Mouse (Mus musculus) embryonic facial prominence, embryonic 10.5 days (tissue): ENCODE data around the gene Zdhhc7. TPM values are rescaled to one million over a fixed set of nuclear protein-coding genes. Genes with fewer than 3 reads are reported as not detected.

Source experiments
- DNase-seq: peaks from one replicate; pipeline ENCODE4 v3.0.0-alpha.2; 2017; ENCODE audit warnings: low spot score
- H3K27ac ChIP-seq: fragments of 300-500 bp; sonication (generic); replicated peaks from 2 replicates; pipeline ENCODE4 v1.5.1; 2016; ENCODE audit warnings: mild to moderate bottlenecking
- H3K27me3 ChIP-seq: fragments of 300-500 bp; sonication (generic); replicated peaks from 2 replicates; pipeline ENCODE4 v1.6.1; 2016; ENCODE audit warnings: low read depth, mild to moderate bottlenecking; ENCODE audit not compliant: poor library complexity, severe bottlenecking
- H3K36me3 ChIP-seq: fragments of 300-500 bp; sonication (generic); replicated peaks from 2 replicates; pipeline ENCODE4 v1.6.1; 2016; ENCODE audit warnings: mild to moderate bottlenecking, moderate library complexity
- H3K4me1 ChIP-seq: fragments of 300-500 bp; sonication (generic); 2 replicates; pipeline ENCODE4 v1.6.1; 2016
- H3K4me3 ChIP-seq: fragments of 300-500 bp; sonication (generic); 2 replicates; pipeline ENCODE4 v1.5.1; 2016; ENCODE audit warnings: mild to moderate bottlenecking, moderate library complexity
- H3K9me3 ChIP-seq: fragments of 300-500 bp; sonication (generic); 2 replicates; pipeline ENCODE4 v1.6.1; 2016; ENCODE audit warnings: mild to moderate bottlenecking
- WGBS: fragments of 180-500 bp; shearing (Covaris S2); methylation state at CpG from one replicate; pipeline ENCODE4 v1.1.7; 2016; 5-methylcytosine and 5-hydroxymethylcytosine counted together
- polyA plus RNA-seq: library from polyadenylated mRNA; unstranded; fragments of >200 nt; fragmentation: Nextera tagmentation; extraction: Ambion mirVana; gene quantifications from 2 replicates; pipeline ENCODE4 v1.2.1, GENCODE M21; 2016

The Zdhhc7 gene
- polyA plus RNA-seq, 1 experiment from 2014 or later = 30.0 TPM

DNA sequence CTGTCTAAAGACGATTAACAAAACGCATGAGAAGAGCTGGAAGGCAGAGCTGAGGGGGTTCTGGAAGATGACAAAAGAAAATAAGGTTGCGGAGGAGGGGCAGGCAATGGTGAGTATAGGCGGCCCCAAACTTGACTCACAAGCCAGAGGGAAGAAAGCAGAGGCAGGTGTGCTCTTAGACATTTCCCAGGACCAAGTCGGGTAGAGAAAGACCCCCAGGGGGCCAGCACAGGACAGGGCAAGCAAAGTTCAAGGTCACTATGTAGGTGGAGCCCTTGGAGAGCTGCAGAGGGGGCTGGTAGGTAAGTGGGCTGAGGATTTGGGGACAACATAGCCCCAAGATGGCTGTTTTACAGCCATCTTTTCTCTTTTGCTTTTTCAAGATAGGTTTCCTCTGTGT is 21.9 kb downstream of the Zdhhc7 start:
- peaks cover 14% of the 10 kb centered on the region for H3K4me1 ChIP-seq
- H3K27me3 ChIP-seq = 0 out of 2 replicates have a peak, but pooled peaks cover 7% of the 10 kb centered on the region
- no peak for DNase-seq
- peaks cover 40% of the 10 kb centered on the region for H3K36me3 ChIP-seq
- WGBS = 62% methylated on average over 5 of the region's 5 CpGs
- no peaks in the 10 kb centered on the region for H3K9me3 ChIP-seq
- H3K4me3 ChIP-seq = no peak overlapping the region
- H3K27ac ChIP-seq = no peak overlapping the region

DNA sequence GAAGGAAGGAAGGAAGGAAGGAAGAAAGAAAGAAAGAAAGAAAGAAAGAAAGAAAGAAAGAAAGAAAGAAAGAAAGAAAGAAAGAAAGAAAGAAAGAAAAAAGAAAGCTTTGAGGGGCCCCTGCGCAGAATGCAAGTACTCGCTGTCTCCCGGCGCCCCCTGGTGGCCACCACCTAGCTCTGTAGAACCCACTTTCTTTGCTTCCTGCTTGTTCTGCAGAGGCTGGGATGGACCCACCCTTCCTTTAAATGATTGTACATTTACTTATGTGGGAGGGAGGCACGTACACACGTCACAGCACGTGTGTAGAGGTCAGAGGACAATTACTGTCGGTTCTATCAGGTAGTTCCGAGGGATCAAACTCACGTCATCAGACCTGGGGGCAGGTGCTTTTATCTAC is 23.2 kb downstream of the Zdhhc7 start:
- Histone ChIP-seq H3K9me3 (no peaks in the 10 kb centered on the region), H3K27me3 (peaks cover 13% of the 10 kb centered on the region; the same call in 1 of the 2 replicates), H3K36me3 (peaks cover 31% of the 10 kb centered on the region), H3K27ac (no peak overlapping the region), H3K4me1 (peaks cover 18% of the 10 kb centered on the region), H3K4me3 (no peak overlapping the region)
- WGBS = 20% methylated on average over 10 of the region's 10 CpGs
- peak; percentile 86 for DNase-seq

DNA sequence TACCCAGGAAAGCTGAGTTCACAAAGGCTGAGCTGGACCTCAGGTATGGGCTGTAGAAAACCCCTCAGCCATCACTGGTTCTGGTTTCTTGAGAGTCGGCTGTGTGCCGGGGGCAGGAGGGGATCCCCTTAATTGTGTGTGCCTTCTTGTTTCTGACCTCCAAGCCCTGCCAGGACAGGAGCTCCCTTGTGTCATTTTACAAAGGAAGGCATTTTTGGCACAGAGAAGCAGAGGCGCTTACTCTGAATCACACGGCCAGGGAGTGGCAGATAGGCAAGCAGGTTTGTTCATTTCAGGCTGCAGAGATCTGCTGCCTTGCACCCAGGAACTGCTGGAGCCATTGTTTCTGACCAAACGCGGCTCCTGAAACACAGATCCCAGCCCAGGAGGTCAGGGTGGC is 25.9 kb downstream of the Zdhhc7 start:
- Histone ChIP-seq H3K27ac (no peak overlapping the region; the same call in 1 of the 2 replicates), H3K4me1 (peaks cover 28% of the 10 kb centered on the region), H3K4me3 (no peak overlapping the region), H3K9me3 (no peaks in the 10 kb centered on the region), H3K36me3 (peaks cover 4% of the 10 kb centered on the region; the same call in 1 of the 2 replicates), H3K27me3 (peaks cover 14% of the 10 kb centered on the region; the same call in 1 of the 2 replicates)
- no peak for DNase-seq
- 42% methylated on average over 6 of the region's 6 CpGs for WGBS

DNA sequence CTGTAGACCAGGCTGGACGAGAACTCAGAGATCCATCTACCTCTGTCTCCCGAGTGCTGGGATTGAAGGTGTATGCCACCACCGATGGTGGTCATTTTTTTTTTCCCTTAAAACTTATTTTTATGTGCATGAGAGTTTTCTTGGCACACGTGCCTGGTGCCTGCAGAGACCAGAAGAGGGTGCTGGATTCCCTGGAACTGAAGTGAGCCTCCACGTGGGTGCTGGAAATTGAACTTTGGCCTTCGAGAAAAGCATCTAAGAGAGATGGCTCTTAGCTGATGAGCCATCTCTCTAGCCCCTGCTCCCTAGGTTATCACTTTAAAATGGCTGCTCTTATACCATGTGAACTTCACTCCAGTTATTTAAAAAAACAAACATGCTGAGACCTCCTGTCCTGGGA is 26.8 kb downstream of the Zdhhc7 start:
- peaks cover 28% of the 10 kb centered on the region for H3K4me1 ChIP-seq
- H3K27me3 ChIP-seq = peaks cover 14% of the 10 kb centered on the region; the same call in 1 of the 2 replicates
- H3K9me3 ChIP-seq = no peaks in the 10 kb centered on the region
- no peak for DNase-seq
- no peaks in the 10 kb centered on the region for H3K36me3 ChIP-seq
- 75% methylated on average over 6 of the region's 6 CpGs for WGBS
- no peak overlapping the region for H3K27ac ChIP-seq
- H3K4me3 ChIP-seq = no peak overlapping the region

DNA sequence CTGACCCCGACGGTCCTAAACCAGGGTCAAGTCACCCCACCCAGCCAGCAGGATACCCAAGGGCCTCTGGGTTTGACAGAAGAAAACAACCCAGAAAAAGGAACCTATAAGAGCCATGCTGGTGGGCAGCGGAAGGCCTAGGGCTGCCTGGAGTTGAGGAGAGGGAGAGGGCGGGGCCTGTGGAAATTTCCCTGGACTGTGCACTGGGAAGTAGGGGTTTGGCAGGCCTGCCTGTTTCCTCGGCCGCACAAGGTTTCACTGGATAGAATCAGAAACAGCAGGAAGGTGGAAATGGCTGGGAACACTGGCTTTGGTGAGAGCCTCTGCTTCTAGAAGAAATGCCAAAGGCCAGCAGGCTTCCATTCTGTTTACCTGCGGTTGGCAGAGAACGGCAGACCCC is 28.5 kb downstream of the Zdhhc7 start:
- Histone ChIP-seq H3K9me3 (no peaks in the 10 kb centered on the region), H3K36me3 (no peaks in the 10 kb centered on the region), H3K27ac (no peak overlapping the region), H3K4me3 (no peak overlapping the region), H3K27me3 (peaks cover 14% of the 10 kb centered on the region; the same call in 1 of the 2 replicates), H3K4me1 (peaks cover 37% of the 10 kb centered on the region)
- peak; percentile 21 for DNase-seq
- WGBS = 86% methylated on average over 8 of the region's 8 CpGs

DNA sequence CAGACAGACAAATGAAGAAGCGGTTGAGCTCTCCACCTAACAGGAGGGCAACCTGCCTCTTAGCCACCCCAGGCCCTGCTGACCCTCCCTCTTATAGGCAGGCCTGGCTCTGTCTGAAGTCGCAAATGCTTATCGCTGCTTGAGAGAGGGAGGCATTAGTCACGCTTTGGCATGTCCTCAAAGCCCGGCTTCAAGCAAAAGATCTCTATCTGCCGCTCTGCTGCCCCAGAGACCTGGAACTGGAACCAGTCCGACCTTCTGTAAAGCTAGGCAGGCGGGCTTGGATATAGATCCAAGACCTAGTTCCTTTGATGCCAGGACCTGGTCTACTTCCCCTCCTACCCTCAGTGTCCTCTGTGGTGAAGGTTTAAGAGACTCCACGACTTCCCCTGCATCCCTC is 29.0 kb downstream of the Zdhhc7 start:
- Histone ChIP-seq H3K36me3 (no peaks in the 10 kb centered on the region), H3K4me3 (no peak overlapping the region), H3K9me3 (no peaks in the 10 kb centered on the region), H3K27ac (no peak overlapping the region), H3K4me1 (peaks cover 38% of the 10 kb centered on the region), H3K27me3 (peaks cover 14% of the 10 kb centered on the region; the same call in 1 of the 2 replicates)
- WGBS = 70% methylated on average over 9 of the region's 9 CpGs
- DNase-seq = no peak

DNA sequence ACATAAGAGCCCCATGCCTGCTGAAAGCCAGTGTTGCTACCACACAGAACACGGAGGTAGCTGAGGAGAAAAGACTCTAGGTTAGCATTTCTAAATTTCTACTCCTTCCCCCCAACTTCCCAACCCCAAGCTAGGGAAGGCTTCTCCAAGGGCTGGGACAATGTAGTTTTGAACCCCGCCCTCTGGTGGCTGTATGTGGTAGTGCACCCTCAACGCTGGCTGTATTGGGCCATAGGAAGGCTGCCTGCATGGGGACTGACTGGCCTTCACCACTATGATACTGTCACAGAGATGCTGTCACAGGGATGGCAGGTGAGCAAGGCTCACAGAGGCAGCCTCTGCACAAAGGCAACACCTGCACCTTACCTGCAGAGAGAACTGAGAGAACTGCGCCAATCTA is 29.6 kb downstream of the Zdhhc7 start:
- Histone ChIP-seq H3K27me3 (peaks cover 14% of the 10 kb centered on the region; the same call in 1 of the 2 replicates), H3K4me1 (peaks cover 38% of the 10 kb centered on the region), H3K4me3 (no peak overlapping the region), H3K9me3 (no peaks in the 10 kb centered on the region), H3K36me3 (no peaks in the 10 kb centered on the region), H3K27ac (no peak overlapping the region)
- DNase-seq = peak; percentile 86
- 30% methylated on average over 4 of the region's 4 CpGs for WGBS

DNA sequence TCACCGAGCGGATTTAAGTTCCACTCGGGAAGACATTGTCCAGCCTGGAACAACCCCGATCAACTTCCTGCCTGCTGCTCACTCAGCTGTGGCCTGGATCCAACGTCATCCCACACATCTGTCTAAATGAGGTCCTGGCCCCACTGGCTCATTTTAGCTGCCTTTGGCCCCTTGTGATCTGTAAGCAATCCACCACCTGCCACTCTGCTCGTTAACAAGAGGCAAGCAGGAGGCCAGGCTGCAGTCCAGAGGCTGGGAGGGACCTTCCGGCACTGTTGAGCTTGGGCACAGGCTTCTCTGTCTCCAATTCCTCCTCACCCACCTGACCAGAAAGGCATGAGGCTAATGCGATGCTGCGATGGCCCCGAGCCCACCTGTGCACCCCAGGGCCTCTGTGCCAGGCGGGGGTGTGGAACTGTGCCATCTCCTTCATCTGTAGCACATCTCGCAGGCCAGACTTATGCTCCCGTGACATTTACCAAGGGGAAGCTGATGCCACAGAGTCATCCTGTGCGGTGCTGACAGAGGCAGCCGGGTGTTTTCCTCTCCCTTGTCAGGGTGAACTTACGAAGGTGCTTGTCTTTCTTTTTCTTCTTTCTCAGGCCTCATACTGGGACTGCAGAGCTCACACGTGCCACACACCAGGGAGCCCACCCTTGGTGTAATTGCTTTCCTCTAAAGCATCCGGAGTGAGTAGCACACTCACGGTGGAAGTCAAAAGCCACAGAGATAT is 33.2 kb downstream of the Zdhhc7 start:
- WGBS = 63% methylated on average over 19 of the region's 19 CpGs

DNA sequence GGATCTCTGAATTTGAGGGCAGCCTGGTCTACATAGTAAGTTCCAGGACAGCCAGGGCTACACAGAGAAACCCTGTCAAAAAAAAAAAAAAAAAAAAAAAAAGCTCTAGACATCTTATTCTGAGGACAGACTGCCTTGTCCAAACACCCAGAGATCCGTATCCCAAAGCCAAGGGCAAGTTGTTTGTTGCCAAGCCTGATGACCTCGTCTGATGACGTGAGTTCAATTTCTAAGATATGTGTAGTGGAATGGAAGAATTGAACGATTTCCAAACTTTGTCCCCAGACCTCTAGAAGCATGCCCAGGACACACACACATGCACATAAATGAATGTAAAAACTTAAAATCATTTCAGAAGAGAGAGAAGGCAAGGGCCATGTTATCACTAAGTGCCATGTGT is 35.1 kb downstream of the Zdhhc7 start:
- Histone ChIP-seq H3K4me1 (peaks cover 18% of the 10 kb centered on the region), H3K27me3 (no peaks in the 10 kb centered on the region), H3K9me3 (no peaks in the 10 kb centered on the region), H3K4me3 (no peak overlapping the region), H3K36me3 (no peaks in the 10 kb centered on the region), H3K27ac (no peak overlapping the region)
- WGBS = 90% methylated on average over 4 of the region's 4 CpGs
- DNase-seq = no peak

More for the DNA sequence above, 33.2 kb downstream of the Zdhhc7 start:
- Histone ChIP-seq H3K27me3 (peaks cover 1% of the 10 kb centered on the region; the same call in 1 of the 2 replicates), H3K9me3 (no peaks in the 10 kb centered on the region), H3K4me3 (no peak overlapping the region), H3K36me3 (no peaks in the 10 kb centered on the region), H3K27ac (no peak overlapping the region), H3K4me1 (peaks cover 32% of the 10 kb centered on the region)
- DNase-seq = no peak

DNA sequence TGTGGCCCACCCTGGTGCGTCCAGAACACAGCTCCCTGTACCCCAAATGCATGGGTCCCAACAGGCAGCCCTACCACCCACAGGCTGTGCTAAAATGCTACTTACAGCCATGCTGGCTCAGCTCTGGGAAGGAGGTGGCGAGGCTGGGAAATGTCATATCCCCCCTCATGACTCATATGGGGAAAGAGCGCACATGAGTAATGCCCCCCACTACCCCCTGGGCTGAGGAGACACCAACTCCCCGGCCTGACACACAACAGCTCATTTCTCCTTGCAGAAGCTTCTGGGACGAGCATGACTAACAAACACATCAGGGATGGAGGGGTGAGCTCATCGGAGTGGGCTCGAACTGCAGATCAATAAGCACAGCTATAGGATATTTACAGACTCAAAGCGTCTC is 35.7 kb downstream of the Zdhhc7 start:
- no peak for DNase-seq
- 91% methylated on average over 8 of the region's 8 CpGs for WGBS
- Histone ChIP-seq H3K36me3 (no peaks in the 10 kb centered on the region), H3K27me3 (no peaks in the 10 kb centered on the region), H3K4me3 (no peak overlapping the region), H3K9me3 (no peaks in the 10 kb centered on the region), H3K4me1 (peaks cover 18% of the 10 kb centered on the region), H3K27ac (no peak overlapping the region)

DNA sequence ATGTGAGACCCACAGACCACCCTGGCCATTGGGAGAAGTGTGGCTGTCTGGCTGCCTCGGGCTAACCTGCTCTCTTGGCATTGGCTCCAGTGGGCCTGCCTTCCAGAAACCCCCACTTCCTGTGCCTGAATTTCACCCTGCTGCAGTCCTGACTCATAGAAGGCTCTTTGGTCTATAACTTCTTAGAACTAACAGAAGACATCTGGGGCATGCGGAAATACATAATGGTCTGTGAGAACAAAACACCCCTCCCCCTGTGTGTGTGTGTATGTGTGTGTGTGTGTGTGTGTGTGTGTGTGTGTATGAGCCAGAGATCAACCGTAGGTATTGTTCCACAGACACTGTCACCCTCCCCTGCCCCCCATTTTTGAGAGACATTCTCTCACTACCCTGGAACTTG is 38.0 kb downstream of the Zdhhc7 start:
- H3K4me1 ChIP-seq = peaks cover 14% of the 10 kb centered on the region
- H3K27ac ChIP-seq = no peak overlapping the region
- DNase-seq = no peak
- no peak overlapping the region for H3K4me3 ChIP-seq
- H3K27me3 ChIP-seq = no peaks in the 10 kb centered on the region
- H3K9me3 ChIP-seq = no peaks in the 10 kb centered on the region
- 88% methylated on average over 3 of the region's 3 CpGs for WGBS
- H3K36me3 ChIP-seq = no peaks in the 10 kb centered on the region

DNA sequence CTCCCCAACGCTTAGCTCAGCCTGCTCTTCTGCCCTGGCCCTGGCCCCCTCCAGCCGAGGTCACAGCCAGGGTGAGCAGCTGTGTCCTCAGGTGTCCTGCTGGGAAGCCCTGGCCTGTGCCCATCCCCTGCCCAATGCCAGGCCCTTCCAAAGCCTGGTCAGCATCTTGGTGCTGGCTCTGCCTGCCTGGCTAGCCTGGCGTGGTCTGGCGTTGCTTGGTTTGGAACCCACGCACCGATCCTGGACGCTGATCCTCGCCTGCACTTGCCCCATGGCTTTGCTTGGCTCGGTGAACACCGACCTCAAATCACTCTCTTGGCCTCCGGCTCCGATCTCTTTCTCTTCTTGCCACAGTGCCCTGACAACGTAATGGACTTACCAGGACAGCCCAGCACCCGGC is 38.5 kb downstream of the Zdhhc7 start:
- 91% methylated on average over 14 of the region's 14 CpGs for WGBS
- H3K27ac ChIP-seq = no peak overlapping the region
- H3K4me1 ChIP-seq = peaks cover 8% of the 10 kb centered on the region
- H3K27me3 ChIP-seq = no peaks in the 10 kb centered on the region
- no peak for DNase-seq
- no peak overlapping the region for H3K4me3 ChIP-seq
- H3K36me3 ChIP-seq = no peaks in the 10 kb centered on the region
- H3K9me3 ChIP-seq = no peaks in the 10 kb centered on the region

DNA sequence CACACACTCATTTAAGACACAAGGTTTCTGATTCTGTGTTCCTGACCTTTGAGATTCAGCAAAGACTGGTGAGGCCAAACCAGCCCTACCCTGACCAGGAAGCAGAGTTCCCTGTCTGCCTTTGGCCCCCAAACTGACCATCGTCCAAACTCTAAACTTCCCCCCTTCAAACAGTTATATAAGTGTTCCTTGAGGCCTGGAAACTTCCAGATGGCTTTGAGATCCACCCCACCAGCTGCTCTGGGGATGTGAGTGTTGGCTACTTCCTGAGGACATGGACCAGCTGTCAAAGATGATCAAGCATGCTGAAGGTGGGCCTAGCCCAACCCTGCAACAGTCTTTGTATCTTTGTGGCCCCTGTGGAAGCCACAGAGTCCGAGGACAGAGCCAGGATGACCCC is 44.2 kb downstream of the Zdhhc7 start:
- no peak overlapping the region for H3K4me3 ChIP-seq
- H3K36me3 ChIP-seq = no peaks in the 10 kb centered on the region
- H3K27ac ChIP-seq = no peak overlapping the region
- H3K27me3 ChIP-seq = no peaks in the 10 kb centered on the region
- H3K9me3 ChIP-seq = no peaks in the 10 kb centered on the region
- peaks cover 3% of the 10 kb centered on the region; the same call in 1 of the 2 replicates for H3K4me1 ChIP-seq
- 62% methylated on average over 2 of the region's 2 CpGs for WGBS
- DNase-seq = no peak
